Mouse (Mus musculus): ENCODE data around the gene Ccdc85c. TPM values are rescaled to one million over a fixed set of nuclear protein-coding genes. Genes with fewer than 3 reads are reported as not detected.

The Ccdc85c gene
- polyA plus RNA-seq, 1 experiment: 48.9 TPM

- peak; percentile 78 for DNase-seq (ENCODE audit: low read depth)
- no peak for TF ChIP-seq POLR2A (IDR thresholded peaks at IDR 0.05; ENCODE audit: borderline replicate concordance, extremely low read depth, insufficient read depth, insufficient read length, poor library complexity, severe bottlenecking)
- TF ChIP-seq CTCF (IDR thresholded peaks at IDR 0.05; ENCODE audit: borderline replicate concordance, extremely low read depth, insufficient read depth, insufficient read length): no peak
Measured at GRCm38 (mm10) chr12:108213090-108214041, 61.9 kb downstream of the Ccdc85c start.

GRCm38 (mm10) chr12:108212476-108212875 lies 62.7 kb downstream of the Ccdc85c start:
- no peak for DNase-seq (ENCODE audit: low read depth)
- no peak for TF ChIP-seq POLR2A (IDR thresholded peaks at IDR 0.05; ENCODE audit: borderline replicate concordance, extremely low read depth, insufficient read depth, insufficient read length, poor library complexity, severe bottlenecking)
- no peak for TF ChIP-seq CTCF (IDR thresholded peaks at IDR 0.05; ENCODE audit: borderline replicate concordance, extremely low read depth, insufficient read depth, insufficient read length)

GRCm38 (mm10) chr12:108212071-108212470 lies 63.2 kb downstream of the Ccdc85c start:
- DNase-seq (ENCODE audit: low read depth): no peak
- TF ChIP-seq POLR2A (IDR thresholded peaks at IDR 0.05; ENCODE audit: borderline replicate concordance, extremely low read depth, insufficient read depth, insufficient read length, poor library complexity, severe bottlenecking): no peak
- no peak for TF ChIP-seq CTCF (IDR thresholded peaks at IDR 0.05; ENCODE audit: borderline replicate concordance, extremely low read depth, insufficient read depth, insufficient read length)

GRCm38 (mm10) chr12:108210623-108211022 lies 64.6 kb downstream of the Ccdc85c start:
- no peak for DNase-seq (ENCODE audit: low read depth)
- TF ChIP-seq POLR2A (IDR thresholded peaks at IDR 0.05; ENCODE audit: borderline replicate concordance, extremely low read depth, insufficient read depth, insufficient read length, poor library complexity, severe bottlenecking) (no peak), CTCF (IDR thresholded peaks at IDR 0.05; ENCODE audit: borderline replicate concordance, extremely low read depth, insufficient read depth, insufficient read length) (no peak)

GRCm38 (mm10) chr12:108208726-108209438 lies 66.3 kb downstream of the Ccdc85c start:
- peak; percentile 80 for DNase-seq (ENCODE audit: low read depth)

GRCm38 (mm10) chr12:108208216-108208615 lies 67.0 kb downstream of the Ccdc85c start:
- TF ChIP-seq POLR2A (IDR thresholded peaks at IDR 0.05; ENCODE audit: borderline replicate concordance, extremely low read depth, insufficient read depth, insufficient read length, poor library complexity, severe bottlenecking) (no peak), CTCF (IDR thresholded peaks at IDR 0.05; ENCODE audit: borderline replicate concordance, extremely low read depth, insufficient read depth, insufficient read length) (no peak)
- DNase-seq (ENCODE audit: low read depth): no peak

More at GRCm38 (mm10) chr12:108208726-108209438, 66.3 kb downstream of the Ccdc85c start:
- TF ChIP-seq CTCF (IDR thresholded peaks at IDR 0.05; ENCODE audit: borderline replicate concordance, extremely low read depth, insufficient read depth, insufficient read length) (peak; percentile 92), POLR2A (IDR thresholded peaks at IDR 0.05; ENCODE audit: borderline replicate concordance, extremely low read depth, insufficient read depth, insufficient read length, poor library complexity, severe bottlenecking) (no peak)

- DNase-seq (ENCODE audit: low read depth): peak; percentile 74
- peak; percentile 94 for TF ChIP-seq CTCF (IDR thresholded peaks at IDR 0.05; ENCODE audit: borderline replicate concordance, extremely low read depth, insufficient read depth, insufficient read length)
- TF ChIP-seq POLR2A (IDR thresholded peaks at IDR 0.05; ENCODE audit: borderline replicate concordance, extremely low read depth, insufficient read depth, insufficient read length, poor library complexity, severe bottlenecking): no peak
Measured at GRCm38 (mm10) chr12:108206641-108207040, 68.6 kb downstream of the Ccdc85c start.

GRCm38 (mm10) chr12:108204978-108205377 lies 70.2 kb downstream of the Ccdc85c start:
- DNase-seq (ENCODE audit: low read depth): no peak
- TF ChIP-seq POLR2A (IDR thresholded peaks at IDR 0.05; ENCODE audit: borderline replicate concordance, extremely low read depth, insufficient read depth, insufficient read length, poor library complexity, severe bottlenecking): no peak
- TF ChIP-seq CTCF (IDR thresholded peaks at IDR 0.05; ENCODE audit: borderline replicate concordance, extremely low read depth, insufficient read depth, insufficient read length): no peak

- TF ChIP-seq POLR2A (IDR thresholded peaks at IDR 0.05; ENCODE audit: borderline replicate concordance, extremely low read depth, insufficient read depth, insufficient read length, poor library complexity, severe bottlenecking) (no peak), CTCF (IDR thresholded peaks at IDR 0.05; ENCODE audit: borderline replicate concordance, extremely low read depth, insufficient read depth, insufficient read length) (no peak)
Measured at GRCm38 (mm10) chr12:108203895-108204294, 71.3 kb downstream of the Ccdc85c start.

GRCm38 (mm10) chr12:108200094-108200493 lies 75.1 kb downstream of the Ccdc85c start:
- TF ChIP-seq POLR2A (IDR thresholded peaks at IDR 0.05; ENCODE audit: borderline replicate concordance, extremely low read depth, insufficient read depth, insufficient read length, poor library complexity, severe bottlenecking): no peak
- TF ChIP-seq CTCF (IDR thresholded peaks at IDR 0.05; ENCODE audit: borderline replicate concordance, extremely low read depth, insufficient read depth, insufficient read length): no peak
- no peak for DNase-seq (ENCODE audit: low read depth)

More at GRCm38 (mm10) chr12:108203895-108204294, 71.3 kb downstream of the Ccdc85c start:
- DNase-seq (ENCODE audit: low read depth): no peak

- no peak for DNase-seq (ENCODE audit: low read depth)
- TF ChIP-seq CTCF (IDR thresholded peaks at IDR 0.05; ENCODE audit: borderline replicate concordance, extremely low read depth, insufficient read depth, insufficient read length) (no peak), POLR2A (IDR thresholded peaks at IDR 0.05; ENCODE audit: borderline replicate concordance, extremely low read depth, insufficient read depth, insufficient read length, poor library complexity, severe bottlenecking) (no peak)
Measured at GRCm38 (mm10) chr12:108198447-108198846, 76.8 kb downstream of the Ccdc85c start.

All from brain, embryonic 14.5 days (tissue).